Mouse (Mus musculus): ENCODE measurements around the gene Bco2.
A peak's percentile ranks its signal among the peaks of the same experiment; 100 is the strongest.

Bco2 gene

GRCm38 (mm10) chr9:50502949-50503348, 52.0 kb downstream of the Bco2 start:
- no peak for DNase-seq

DNA sequence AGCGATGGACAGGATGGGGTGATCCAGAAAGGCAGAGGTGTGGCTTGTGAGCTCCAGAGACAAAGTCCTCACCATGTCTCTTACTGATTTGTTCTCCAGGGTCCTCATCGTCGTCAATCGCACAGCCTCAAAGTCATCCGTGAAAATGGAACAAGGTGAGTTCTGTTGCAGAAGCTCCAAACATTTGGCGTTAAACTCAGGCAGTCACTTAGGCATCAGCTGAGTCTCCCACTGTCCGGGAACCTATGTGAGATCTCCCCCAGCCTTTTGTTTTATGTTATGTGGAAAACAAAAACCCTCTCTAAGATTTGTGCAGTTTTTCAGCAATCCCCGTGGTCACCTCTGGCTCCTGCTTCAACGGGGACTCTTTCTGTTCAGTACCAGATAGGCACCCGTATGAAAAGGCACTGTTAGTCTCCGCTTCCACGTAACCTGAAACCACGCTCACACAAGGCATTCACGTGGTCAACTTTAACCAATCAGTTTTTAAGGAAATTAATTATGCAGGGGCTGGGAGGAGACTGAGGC, 53.9 kb downstream of the Bco2 start:
- peak; percentile 12 to 45 for DNase-seq

DNA sequence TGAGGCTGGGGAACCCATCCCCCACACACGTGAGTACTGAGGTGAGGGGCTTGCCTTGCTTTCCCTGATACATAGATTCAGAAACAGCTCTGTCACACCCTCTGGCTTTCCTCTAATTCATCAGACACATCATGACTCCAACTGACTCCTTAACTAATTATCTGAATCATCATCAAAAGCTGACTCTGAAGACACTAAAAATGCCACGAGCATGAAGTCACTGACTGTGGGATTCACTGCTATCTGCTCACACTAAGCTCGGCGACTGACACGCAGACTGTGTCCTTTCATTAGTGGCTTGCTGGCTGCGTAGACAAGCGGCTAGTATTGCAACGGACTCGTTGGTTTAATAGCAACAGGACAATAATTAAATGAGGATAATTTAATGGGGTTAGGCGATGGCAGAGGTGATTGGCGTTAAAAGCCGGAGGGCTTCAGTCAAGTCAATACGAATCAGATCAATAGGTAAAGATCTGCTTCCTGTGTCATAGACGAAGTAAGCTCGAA, 54.5 kb downstream of the Bco2 start:
- DNase-seq = no peak

GRCm38 (mm10) chr9:50499781-50500180, 55.2 kb downstream of the Bco2 start:
- no peak for DNase-seq

DNA sequence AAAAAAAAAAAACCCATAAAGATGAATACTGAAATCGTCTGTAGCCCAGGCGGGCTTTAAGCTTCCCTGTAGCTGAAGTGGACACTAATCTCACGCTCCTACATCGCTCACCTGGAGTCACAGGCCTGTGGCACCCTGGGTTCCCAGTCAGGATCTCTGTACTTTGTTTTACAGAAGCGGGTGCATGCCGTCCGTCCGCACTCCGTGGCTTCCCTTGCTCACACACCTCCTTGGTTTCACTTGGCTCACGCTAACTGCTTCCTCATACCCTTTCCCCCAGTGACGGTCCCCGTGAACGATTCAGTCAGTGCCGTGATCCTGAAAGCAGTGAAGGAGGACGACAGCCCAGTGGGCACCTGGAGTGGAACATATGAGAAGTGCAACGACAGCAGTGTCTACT, 56.2 kb downstream of the Bco2 start:
- no peak for DNase-seq

GRCm38 (mm10) chr9:50497536-50497935, 57.4 kb downstream of the Bco2 start:
- DNase-seq = no peak

DNA sequence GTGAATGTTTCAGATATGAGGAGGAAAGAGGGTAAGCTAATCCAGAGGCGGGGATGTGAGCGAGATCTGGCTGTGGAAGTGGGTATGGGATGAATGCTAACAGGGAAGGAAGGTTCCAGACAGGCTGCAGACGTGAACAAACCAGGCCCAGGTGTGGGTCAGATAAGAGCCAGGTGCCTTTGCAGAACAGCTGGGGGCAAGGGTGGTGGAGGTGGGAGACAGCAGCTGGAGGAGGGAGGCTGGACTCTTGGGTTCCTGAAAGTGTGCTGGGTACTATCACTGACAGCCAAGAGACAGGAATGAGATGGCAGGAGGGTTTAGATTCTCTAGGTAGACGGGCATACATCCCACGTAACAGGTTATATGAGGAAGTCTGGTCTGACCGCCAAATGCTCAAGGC, 57.9 kb downstream of the Bco2 start:
- no peak for DNase-seq

GRCm38 (mm10) chr9:50496546-50496945, 58.4 kb downstream of the Bco2 start:
- no peak for DNase-seq

DNA sequence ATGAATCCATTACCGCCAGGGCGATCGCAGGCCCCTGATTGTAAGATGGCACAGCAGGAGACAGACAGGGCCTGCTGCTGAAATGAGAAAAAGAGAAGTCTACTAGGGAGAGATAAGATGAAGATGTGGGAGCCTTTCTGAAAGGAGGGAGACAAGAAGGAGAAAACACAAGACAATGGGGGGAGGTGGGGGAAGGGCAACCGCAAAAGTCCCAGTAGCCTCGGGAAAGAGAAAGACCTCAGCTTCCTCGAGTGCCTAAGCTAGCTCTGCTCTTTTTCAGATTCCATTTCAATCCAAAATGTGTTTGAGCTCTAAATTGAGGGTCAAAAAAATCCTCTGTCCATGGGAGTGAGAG, 58.9 kb downstream of the Bco2 start:
- no peak for DNase-seq

GRCm38 (mm10) chr9:50495405-50496150, 59.4 kb downstream of the Bco2 start:
- DNase-seq = no peak

GRCm38 (mm10) chr9:50494311-50494710, 60.7 kb downstream of the Bco2 start, which contains the start of gene Plet1:
Gene Plet1 (plus strand): TSS chr9:50494525.
- no peak for DNase-seq

GRCm38 (mm10) chr9:50493777-50494176, 61.2 kb downstream of the Bco2 start:
- DNase-seq = no peak

DNA sequence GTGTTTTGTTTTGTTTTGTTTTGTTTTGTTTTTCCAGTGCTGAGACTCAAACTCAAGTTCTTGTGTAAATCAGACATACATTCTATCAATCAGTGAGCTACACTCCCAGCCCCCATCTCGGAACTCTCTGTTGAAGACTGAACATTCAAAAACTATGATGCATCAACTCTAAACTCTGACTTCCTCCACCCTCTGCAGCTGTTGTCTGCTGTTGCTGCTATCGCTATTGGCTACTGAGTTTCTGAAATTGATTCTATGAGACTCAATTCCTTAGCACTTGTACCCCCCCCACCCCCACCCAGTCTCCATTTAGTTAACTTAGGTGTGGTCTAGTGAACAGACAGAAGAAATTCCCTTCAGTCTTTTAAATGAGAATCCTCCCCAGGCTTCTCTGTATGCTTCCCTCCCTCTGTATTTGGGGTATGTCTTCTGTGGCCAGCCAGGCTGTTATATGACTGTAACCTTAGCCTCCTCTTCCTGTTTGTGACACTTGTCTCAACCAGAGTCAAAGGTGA, 63.4 kb downstream of the Bco2 start:
- no peak for DNase-seq

DNA sequence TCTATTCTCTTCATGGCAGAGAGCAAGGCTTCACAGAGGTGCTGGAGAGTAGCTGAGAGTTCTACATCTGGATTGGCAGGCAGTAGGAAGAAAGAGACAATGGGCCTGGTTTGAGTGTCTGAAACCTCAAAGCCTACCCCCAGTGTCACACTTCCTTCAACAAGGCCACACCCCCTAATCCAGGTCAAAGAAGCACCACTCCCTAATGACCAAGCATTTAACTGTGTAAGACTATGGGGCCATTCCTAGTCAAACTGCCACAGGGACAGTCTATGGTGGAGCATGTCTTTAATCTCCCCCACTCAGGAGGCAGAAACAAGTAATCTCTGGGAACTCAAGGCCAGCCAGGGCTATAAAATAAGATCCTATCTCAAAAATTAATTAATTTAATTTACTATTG, 64.1 kb downstream of the Bco2 start:
- no peak for DNase-seq

DNA sequence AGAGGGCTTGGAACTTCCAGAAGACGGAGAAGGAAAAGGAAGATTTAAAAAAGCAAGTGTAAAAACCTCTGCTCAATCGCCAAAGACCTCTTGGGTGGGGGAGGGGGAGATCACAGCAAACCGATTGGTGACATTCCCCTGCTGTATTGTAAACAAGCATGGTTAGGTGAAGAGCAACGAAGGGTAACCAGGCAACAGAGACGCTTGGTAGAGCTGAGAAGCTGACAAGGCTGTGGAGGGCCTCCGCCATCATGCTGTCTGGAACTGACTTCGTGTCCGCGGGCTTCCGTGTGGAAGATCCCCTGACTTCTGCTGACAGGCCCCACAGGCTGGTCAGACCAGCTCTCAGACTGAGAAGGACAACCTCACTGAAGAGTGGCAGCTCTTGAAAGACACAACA, 69.5 kb downstream of the Bco2 start:
- DNase-seq = peak; percentile 25 to 29
